Mouse (Mus musculus) granulocyte monocyte progenitor cell, adult 5-6 weeks (primary cell): ENCODE measurements around the gene Actr1a. TPM values are rescaled to one million over a fixed set of nuclear protein-coding genes. Genes with fewer than 3 reads are reported as not detected.

ENCODE experiments used
- ATAC-seq: replicated peaks from 2 replicates; pipeline ENCODE4 v1.8.0; 2016; ENCODE audit warnings: mild to moderate bottlenecking, moderate TSS enrichment, inconsistent platforms; ENCODE audit not compliant: poor library complexity, severe bottlenecking
- total RNA-seq, 2 experiments: library from RNA; stranded (forward) in 1 of 2; stranded (reverse) in 1 of 2; fragments of 200-712, 200-1000 nt in 1 of 2; fragments of >200 nt in 1 of 2; fragmentation: Nextera tagmentation in 1 of 2; gene quantifications; 2 replicates each; pipeline ENCODE4 v1.2.3; 2014 to 2017

Gene Actr1a
- total RNA-seq, 2 experiments from 2014 or later = 75.8 to 86.7 TPM

- peak; percentile 78 for ATAC-seq
Measured at GRCm38 (mm10) chr19:46329951-46330350, 65.6 kb downstream of the Actr1a start.

- no peak for ATAC-seq
Measured at GRCm38 (mm10) chr19:46329031-46329641, 66.4 kb downstream of the Actr1a start.

GRCm38 (mm10) chr19:46328081-46329030, 67.2 kb downstream of the Actr1a start, which contains the start of gene Fbxl15:
TSS of gene Fbxl15 (plus strand) at chr19:46328184.
- ATAC-seq = peak; percentile 66

- ATAC-seq = no peak
Measured at GRCm38 (mm10) chr19:46327531-46328064, 68.0 kb downstream of the Actr1a start.

Other genes starting within 250 kb of the Actr1a start
- not detected in 2 replicates for gene Pitx3, start 247.4 kb downstream of the Actr1a start, total RNA-seq (2014; fragmentation: Nextera tagmentation)
- gene Pitx3, start 247.4 kb downstream of the Actr1a start, total RNA-seq (2017) = not detected in 2 replicates
- 59.7 and 63.2 TPM in 2 replicates for gene Gbf1, start 243.2 kb downstream of the Actr1a start, total RNA-seq (2014; fragmentation: Nextera tagmentation)
- 46.4 and 48.1 TPM in 2 replicates for gene Gbf1, start 243.2 kb downstream of the Actr1a start, total RNA-seq (2017)
- 3.6 and 4.6 TPM in 2 replicates for gene Nfkb2, start 91.4 kb downstream of the Actr1a start, total RNA-seq (2014; fragmentation: Nextera tagmentation)
- 4.3 and 4.7 TPM in 2 replicates for gene Nfkb2, start 91.4 kb downstream of the Actr1a start, total RNA-seq (2017)
- not detected in 2 replicates for gene Psd, start 68.6 kb downstream of the Actr1a start, total RNA-seq (2014; fragmentation: Nextera tagmentation)
- gene Psd, start 68.6 kb downstream of the Actr1a start, total RNA-seq (2017) = not detected in 2 replicates
- gene Fbxl15, start 67.6 kb downstream of the Actr1a start, total RNA-seq (2014; fragmentation: Nextera tagmentation) = 0.53 TPM in 1 of 2 replicates, not detected in the other
- gene Fbxl15, start 67.6 kb downstream of the Actr1a start, total RNA-seq (2017) = 2.4 and 3.3 TPM in 2 replicates
- gene Cuedc2, start 57.0 kb downstream of the Actr1a start, total RNA-seq (2014; fragmentation: Nextera tagmentation) = 104 and 108 TPM in 2 replicates
- 158 and 161 TPM in 2 replicates for gene Cuedc2, start 57.0 kb downstream of the Actr1a start, total RNA-seq (2017)
- gene Mfsd13a, start 54.6 kb downstream of the Actr1a start, total RNA-seq (2014; fragmentation: Nextera tagmentation) = 71.4 and 82.0 TPM in 2 replicates
- gene Mfsd13a, start 54.6 kb downstream of the Actr1a start, total RNA-seq (2017) = 15.7 and 18.7 TPM in 2 replicates
- gene 2310034G01Rik, start 45.4 kb downstream of the Actr1a start, total RNA-seq (2014; fragmentation: Nextera tagmentation) = 2.3 and 5.6 TPM in 2 replicates
- gene 2310034G01Rik, start 45.4 kb downstream of the Actr1a start, total RNA-seq (2017) = 1.4 and 2.3 TPM in 2 replicates
- 20.9 and 22.8 TPM in 2 replicates for gene Sufu, start 1.1 kb upstream of the Actr1a start, total RNA-seq (2014; fragmentation: Nextera tagmentation)
- gene Sufu, start 1.1 kb upstream of the Actr1a start, total RNA-seq (2017) = 7.2 and 9.0 TPM in 2 replicates
- gene Trim8, start 106.0 kb upstream of the Actr1a start, total RNA-seq (2014; fragmentation: Nextera tagmentation) = 10.9 and 13.9 TPM in 2 replicates
- gene Trim8, start 106.0 kb upstream of the Actr1a start, total RNA-seq (2017) = 12.2 and 13.6 TPM in 2 replicates
- 9.9 and 23.4 TPM in 2 replicates for gene Arl3, start 177.4 kb upstream of the Actr1a start, total RNA-seq (2014; fragmentation: Nextera tagmentation)
- 13.9 and 14.3 TPM in 2 replicates for gene Arl3, start 177.4 kb upstream of the Actr1a start, total RNA-seq (2017)
- 11.8 and 16.3 TPM in 2 replicates for gene Sfxn2, start 177.6 kb upstream of the Actr1a start, total RNA-seq (2014; fragmentation: Nextera tagmentation)
- 8.7 and 10.9 TPM in 2 replicates for gene Sfxn2, start 177.6 kb upstream of the Actr1a start, total RNA-seq (2017)
- 19.7 and 25.6 TPM in 2 replicates for gene Wbp1l, start 203.3 kb upstream of the Actr1a start, total RNA-seq (2014; fragmentation: Nextera tagmentation)
- 20.2 and 23.5 TPM in 2 replicates for gene Wbp1l, start 203.3 kb upstream of the Actr1a start, total RNA-seq (2017)